Mouse (Mus musculus) olfactory bulb, adult 2 months (tissue): ENCODE data around the gene Cbln3.

Experiments
- CTCF ChIP-seq: fragments of 200-500 bp; IDR thresholded peaks from 2 replicates; pipeline ENCODE4 v1.5.1; 2012; ENCODE audit warnings: low read depth, mild to moderate bottlenecking, low read length, moderate library complexity; ENCODE audit not compliant: insufficient read depth
- POLR2A ChIP-seq: fragments of 200-500 bp; IDR thresholded peaks from 2 replicates; pipeline ENCODE4 v1.6.1; 2012; ENCODE audit warnings: mild to moderate bottlenecking, low read depth, low read length, moderate library complexity; ENCODE audit not compliant: insufficient read depth

DNA sequence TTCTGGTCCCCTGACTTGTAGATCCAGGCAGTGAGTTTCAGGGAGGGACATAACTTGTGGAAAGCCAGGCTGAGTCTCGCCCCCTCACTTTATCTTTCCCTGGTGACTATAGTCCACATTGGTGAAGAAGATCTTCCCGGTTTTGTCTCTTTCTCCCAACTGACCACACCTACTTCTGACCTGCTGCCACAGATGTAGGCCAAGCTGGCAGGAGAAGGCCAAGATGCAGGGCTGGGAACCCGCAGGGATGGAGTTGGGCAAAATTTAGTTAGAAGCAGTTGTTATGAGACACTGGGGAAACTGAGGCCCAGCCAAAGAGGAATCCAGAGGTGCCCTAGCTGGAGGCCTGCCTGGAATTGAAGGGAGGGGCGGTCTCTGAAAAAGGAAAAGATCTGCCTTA lies 51.1 kb downstream of the Cbln3 start:
- TF ChIP-seq POLR2A, result no peak
- TF ChIP-seq CTCF, result no peak
